Mouse (Mus musculus) inflammation-experienced regulatory T-cells, adult 6 months (primary cell): ENCODE measurements around the gene Cyp27b1. TPM values are rescaled to one million over a fixed set of nuclear protein-coding genes. Genes with fewer than 3 reads are reported as not detected.
"Not testable (repeated sequence)": the region's sequence is repeated elsewhere in the genome, so short reads cannot be mapped to it uniquely, and the experiment has no call there.

Source experiments
- ATAC-seq: one replicate; pipeline ENCODE4 v1.8.0; 2017
- polyA plus RNA-seq, 3 experiments: library from polyadenylated mRNA; unstranded; fragments of 100-300 nt; shearing (Covaris generic); gene quantifications; one replicate each; pipeline ENCODE4 v1.2.1; 2017

Cyp27b1 gene
- polyA plus RNA-seq, 3 experiments from 2014 or later = not detected

- no peak for ATAC-seq
Observed at GRCm38 (mm10) chr10:127071203-127071602, 23.2 kb downstream of the Cyp27b1 start.

DNA sequence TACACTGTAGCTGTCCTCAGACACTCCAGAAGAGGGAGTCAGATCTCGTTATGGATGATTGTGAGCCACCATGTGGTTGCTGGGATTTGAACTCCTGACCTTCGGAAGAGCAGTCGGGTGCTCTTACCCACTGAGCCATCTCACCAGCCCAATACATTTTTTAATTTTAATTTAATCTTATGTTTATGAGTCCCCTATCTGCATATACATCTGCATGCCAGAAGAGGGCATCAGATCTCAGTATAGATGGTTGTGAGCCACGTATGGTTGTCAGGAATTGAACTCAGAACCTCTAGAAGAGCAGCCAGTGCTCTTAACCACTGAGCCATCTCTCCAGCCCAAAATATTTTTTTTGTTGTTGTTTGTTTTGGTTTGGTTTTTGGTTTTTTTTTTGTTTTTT is 24.2 kb downstream of the Cyp27b1 start:
- ATAC-seq = not testable (repeated sequence)

DNA sequence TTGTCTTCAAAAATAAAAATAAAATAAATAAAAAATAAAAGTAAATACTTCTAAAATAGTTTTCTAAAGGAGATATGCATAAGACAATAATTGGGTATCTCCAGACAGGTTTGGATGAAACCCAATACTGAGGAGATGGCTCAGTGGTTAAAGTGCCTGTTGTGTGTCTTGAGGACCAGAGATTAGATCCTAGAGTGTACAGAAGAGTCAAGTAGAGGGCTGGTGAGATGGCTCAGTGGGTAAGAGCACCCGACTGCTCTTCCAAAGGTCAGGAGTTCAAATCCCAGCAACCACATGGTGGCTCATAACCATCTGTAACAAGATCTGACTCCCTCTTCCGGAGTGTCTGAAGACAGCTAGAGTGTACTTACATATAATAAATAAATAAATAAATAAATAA is 24.9 kb downstream of the Cyp27b1 start:
- ATAC-seq = not testable (repeated sequence)

DNA sequence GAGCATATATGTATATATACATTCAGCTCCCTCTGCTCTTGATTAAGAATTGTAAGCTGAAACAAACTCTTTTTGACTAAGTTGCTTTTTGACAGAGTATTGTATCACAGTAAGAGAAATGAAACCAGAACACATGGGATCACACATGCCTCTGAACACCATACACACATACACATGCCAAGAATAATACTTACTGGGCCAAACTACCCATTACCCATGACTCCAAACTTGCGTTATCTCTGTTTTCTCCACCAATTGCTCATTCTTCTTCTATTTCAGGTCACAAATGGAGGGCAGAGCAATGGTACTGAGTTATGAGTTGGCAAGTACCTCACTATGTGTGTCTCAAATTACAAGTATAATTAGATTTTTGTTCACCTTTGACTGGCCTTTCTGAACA is 25.9 kb downstream of the Cyp27b1 start:
- no peak for ATAC-seq

GRCm38 (mm10) chr10:127075080-127075479 is 27.0 kb downstream of the Cyp27b1 start, which contains the start of gene Agap2:
TSS of gene Agap2 (plus strand) at chr10:127075284.
- peak; percentile 81 for ATAC-seq

GRCm38 (mm10) chr10:127075651-127076050 is 27.6 kb downstream of the Cyp27b1 start:
- ATAC-seq = peak; percentile 6

DNA sequence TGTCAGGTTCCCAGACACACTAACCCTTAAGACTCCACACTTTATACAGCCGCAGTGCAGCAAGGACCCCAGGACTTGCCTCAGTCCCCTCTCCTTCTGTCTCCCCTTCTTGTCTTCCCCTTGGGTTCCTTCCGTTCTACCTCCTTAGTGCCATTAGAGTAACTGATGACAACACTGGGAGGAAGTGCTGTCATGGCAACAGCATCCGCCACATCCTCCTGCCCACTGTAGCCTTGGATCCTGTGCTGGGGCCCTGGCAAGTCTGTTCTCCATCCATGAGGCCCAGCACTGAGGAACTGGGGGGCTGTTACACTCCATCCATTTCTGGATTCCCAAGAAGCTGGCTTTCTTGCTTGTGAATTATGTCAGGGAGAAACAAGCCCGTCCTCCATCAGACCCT is 28.0 kb downstream of the Cyp27b1 start:
- ATAC-seq = peak; percentile 92

DNA sequence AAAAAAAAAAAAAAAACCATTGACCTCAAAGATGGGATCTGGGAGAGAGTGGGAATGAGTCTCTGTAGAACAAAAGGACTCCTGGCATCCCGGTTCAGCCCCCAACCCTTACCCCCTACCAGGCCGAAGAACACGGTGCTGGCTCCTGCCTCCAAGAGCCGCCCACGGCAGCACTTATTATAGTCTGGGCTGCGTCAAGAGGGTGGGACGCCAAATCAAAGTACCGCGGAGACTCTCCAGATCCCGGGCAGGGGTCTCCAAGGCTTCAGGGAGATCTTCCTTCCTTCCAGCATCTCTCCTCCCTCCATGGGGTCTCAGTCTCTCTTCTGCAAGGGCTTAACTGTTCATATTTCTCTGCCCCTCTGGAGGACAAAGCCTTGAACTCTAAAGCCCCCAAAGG is 29.5 kb downstream of the Cyp27b1 start:
- ATAC-seq = no peak

- no peak for ATAC-seq
Observed at GRCm38 (mm10) chr10:127078001-127078676, 30.1 kb downstream of the Cyp27b1 start.

DNA sequence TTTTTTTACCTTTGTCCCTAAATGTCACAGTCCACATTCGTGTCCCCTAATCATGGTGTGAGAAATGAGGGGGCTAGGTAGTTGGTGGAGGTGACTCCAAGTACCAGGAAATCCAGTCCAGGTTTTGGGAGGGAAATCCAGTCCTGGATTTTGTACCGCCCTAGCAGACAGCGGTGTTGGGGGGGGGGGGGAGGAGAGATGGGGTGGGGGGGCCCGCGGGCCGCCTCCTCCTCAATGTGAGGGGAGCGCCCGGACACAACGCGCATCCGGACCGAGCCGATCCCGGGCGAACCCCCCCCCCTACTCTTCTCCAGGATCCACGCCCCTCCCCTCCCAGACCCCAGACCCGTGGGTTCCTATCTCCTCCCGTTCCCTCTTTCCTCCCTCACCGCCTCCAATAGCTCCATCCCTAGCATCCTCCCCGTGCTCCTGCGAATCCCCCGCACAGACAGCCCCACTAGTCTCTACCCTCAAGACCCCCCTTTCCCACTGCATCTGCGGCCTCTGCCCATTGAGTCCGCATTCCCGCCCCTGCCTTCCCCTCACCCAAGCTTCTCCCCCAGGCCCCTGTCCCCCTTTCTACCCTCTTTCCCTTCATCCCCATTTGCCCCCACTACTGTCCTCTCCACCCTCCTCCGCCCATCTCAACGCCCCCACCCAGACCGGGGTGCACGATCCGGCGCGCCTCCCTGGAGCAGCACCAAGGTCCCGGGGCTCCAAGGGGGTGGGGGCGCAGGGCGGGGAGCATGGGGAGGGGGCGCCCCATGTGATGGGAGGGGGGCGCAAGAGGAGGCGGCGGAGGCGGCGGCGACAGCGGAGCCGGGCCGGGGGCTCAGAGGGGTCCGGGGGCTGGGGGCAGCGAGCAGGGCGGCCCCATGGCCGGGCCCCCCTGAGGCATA is 30.9 kb downstream of the Cyp27b1 start:
- no peak for ATAC-seq

DNA sequence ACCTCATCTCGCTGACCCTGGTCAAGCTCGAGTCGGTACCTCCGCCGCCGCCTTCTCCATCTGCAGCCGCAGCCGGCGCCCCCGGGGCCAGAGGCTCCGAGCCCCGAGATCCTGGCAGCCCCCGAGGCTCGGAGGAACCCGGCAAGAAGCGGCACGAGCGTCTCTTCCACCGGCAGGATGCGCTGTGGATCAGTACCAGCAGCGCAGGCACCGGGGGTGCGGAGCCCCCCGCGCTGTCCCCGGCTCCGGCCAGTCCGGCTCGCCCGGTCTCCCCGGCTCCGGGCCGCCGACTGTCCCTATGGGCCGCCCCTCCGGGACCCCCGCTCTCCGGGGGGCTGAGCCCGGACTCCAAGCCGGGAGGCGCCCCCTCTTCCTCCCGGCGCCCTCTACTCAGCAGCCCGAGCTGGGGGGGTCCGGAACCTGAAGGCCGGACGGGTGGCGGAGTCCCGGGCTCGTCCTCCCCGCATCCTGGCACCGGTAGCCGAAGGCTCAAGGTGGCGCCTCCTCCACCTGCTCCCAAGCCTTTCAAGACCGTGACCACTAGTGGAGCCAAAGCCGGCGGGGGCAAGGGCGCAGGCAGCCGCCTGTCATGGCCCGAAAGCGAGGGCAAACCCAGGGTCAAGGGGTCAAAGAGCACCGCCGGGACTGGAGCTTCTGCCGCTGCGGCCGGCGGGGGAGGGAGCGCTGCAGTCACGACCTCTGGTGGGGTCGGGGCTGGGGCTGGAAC is 31.8 kb downstream of the Cyp27b1 start:
- no peak for ATAC-seq

- ATAC-seq = no peak
Observed at GRCm38 (mm10) chr10:127080901-127081780, 33.1 kb downstream of the Cyp27b1 start.

DNA sequence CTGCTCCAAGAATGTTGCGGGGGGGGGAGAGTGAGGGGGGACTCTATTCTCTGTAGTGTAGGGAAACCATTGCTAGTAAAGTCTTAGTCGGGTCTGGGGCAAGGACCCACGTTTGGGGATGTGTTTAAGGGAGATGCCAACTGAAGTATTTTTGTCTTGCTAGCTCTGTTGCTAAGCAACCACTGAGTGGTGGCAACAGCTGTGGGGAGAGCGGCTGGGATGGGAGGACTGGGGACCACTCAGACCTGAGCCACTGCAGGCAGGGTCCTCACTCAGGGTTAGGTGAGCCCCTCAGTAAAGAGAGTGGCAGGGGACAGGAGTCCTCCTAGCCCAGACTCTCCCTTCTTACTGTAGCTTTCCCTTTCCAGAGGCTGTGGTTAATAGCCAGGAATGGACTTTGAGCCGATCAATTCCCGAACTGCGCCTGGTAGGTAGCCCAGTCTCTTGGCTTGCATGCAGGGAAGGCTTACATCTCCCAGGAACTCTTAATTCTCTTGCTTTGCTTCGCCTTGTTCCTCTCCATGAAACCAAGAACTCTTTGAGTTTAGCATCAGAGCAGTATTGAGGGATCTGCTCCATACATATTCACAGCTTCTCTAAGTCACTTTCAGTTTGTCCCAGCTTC is 34.1 kb downstream of the Cyp27b1 start:
- ATAC-seq = no peak

- no peak for ATAC-seq
Observed at GRCm38 (mm10) chr10:127083292-127083914, 35.4 kb downstream of the Cyp27b1 start.

- no peak for ATAC-seq
Observed at GRCm38 (mm10) chr10:127083915-127084306, 35.9 kb downstream of the Cyp27b1 start.

DNA sequence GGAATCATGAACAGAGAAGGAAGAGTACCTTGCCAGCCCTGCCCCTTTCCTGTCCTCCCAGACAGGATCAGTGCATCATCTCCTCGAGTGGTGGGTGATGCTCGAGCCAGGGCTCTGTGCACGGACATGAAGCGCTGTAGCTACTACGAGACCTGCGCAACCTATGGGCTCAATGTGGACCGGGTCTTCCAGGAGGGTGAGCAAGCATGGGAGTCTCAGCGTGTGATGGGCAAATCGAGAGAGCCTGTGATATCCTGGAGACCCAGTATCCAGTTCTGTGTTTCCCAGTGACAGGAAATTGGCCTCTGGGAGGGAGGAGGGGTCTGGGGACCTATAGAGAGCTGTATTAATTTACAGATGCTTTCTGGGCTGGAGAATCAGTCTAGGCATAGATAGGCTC is 37.0 kb downstream of the Cyp27b1 start:
- ATAC-seq = no peak

DNA sequence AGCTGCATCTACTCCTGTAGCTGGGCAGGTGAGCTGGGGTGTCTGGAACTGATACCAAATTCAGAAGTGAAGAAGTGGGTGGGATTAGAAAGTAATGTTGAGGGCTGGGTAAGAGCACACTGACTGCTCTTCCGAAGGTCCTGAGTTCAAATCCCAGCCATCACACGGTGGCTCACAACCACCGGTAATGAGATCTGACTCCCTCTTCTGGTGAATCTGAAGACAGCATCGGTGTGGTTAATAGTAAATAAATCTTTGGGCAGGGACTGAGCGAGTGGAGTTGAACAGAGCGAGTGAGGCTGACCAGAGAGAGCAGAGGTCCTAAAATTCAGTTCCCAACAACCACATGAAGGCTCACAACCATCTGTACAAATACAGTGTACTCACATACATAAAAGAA is 37.6 kb downstream of the Cyp27b1 start:
- ATAC-seq = no peak

DNA sequence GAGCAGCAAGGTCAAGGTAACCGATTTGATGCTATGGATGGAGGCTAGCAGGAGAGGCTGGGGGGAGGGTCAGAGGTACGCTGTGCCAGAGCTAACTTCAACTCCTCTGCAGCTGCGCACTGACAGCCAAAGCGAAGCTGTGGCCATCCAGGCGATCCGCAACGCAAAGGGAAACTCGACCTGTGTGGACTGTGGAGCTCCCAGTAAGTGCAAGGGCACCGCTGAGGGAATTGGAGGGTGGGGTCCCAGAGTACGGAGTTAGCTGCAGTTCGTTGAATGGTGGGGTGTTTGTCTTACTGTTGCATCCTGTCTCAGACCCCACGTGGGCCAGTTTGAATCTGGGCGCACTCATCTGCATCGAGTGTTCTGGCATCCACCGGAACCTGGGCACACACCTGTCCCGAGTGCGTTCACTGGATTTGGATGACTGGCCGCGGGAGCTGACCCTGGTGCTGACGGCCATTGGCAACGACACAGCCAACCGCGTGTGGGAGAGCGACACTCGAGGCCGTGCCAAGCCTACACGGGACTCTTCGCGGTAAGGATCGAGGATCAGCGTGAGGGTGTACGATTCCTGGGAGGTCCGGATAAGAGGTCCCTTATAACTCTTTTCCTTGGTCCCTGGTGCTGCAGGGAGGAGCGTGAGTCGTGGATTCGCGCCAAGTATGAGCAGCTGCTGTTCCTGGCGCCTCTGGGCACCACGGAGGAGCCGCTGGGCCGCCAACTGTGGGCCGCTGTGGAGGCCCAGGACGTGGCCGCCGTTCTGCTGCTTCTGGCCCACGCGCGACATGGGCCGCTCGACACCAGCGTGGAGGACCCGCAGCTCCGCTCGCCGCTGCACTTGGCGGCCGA is 42.7 kb downstream of the Cyp27b1 start:
- ATAC-seq = no peak

DNA sequence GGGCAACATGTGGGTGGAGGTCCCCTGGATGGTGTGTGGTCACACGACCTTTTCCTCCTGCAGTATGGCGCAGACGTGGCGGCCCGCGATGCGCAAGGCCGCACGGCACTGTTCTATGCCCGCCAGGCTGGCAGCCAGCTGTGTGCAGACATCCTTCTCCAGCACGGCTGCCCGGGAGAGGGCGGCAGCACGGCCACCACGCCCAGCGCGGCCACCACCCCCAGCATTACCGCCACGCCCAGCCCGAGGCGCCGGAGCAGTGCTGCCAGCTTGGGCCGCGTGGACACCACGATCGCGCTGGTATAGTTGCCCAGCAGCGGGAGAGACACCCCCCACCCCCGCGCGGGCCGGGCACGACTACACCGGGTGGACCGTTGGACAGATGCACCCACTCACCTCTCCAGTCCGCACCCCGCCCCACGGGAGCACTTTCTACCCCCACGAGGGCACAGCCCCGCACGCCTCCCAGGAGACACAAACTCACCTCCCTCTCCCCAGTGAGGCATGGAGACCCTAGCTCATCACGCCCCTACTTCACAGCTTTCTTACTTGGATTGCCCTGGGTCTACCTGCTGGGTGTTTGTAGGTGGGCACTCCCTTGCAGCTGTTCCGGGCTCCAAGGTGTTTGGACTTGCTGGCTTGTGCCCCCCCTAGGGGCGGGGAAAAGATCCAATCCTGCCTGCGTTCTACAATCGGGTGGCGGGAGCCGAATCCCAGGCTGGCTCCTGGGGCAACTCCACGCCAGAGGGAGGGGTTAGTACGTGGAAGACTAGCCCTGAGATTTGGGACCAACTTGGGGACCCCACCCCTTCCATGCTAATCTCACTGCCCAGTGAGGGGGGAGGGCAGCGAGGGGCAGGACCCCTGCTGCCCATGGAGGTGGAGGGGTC is 43.7 kb downstream of the Cyp27b1 start:
- ATAC-seq = no peak
